Mouse (Mus musculus) midbrain, embryonic 13.5 days (tissue): Measurements from ENCODE around the gene Rnf17. TPM values are rescaled to one million over a fixed set of nuclear protein-coding genes. Genes with fewer than 3 reads are reported as not detected.

Source experiments
- ATAC-seq: fragments of 200-750 bp; cut with Nextera tagmentation; 2 replicates; pipeline ENCODE4 v1.8.0; 2017; ENCODE audit warnings: mild to moderate bottlenecking, moderate TSS enrichment, moderate library complexity
- H3K27ac ChIP-seq: fragments of 300-500 bp; sonication (generic); 2 replicates; pipeline ENCODE4 v1.5.1; 2015; ENCODE audit warnings: inconsistent platforms, mild to moderate bottlenecking, moderate library complexity
- H3K27me3 ChIP-seq: fragments of 300-500 bp; sonication (generic); 2 replicates; pipeline ENCODE4 v1.6.1; 2015; ENCODE audit warnings: mild to moderate bottlenecking, inconsistent platforms
- H3K36me3 ChIP-seq: fragments of 300-500 bp; sonication (generic); 2 replicates; pipeline ENCODE4 v1.6.1; 2015; ENCODE audit warnings: mild to moderate bottlenecking, inconsistent platforms
- H3K4me1 ChIP-seq: fragments of 300-500 bp; sonication (generic); replicated peaks from 2 replicates; pipeline ENCODE4 v1.6.1; 2015; ENCODE audit warnings: inconsistent platforms
- H3K4me2 ChIP-seq: fragments of 300-500 bp; sonication (generic); replicated peaks from 2 replicates; pipeline ENCODE4 v1.6.1; 2015; ENCODE audit warnings: moderate library complexity, mild to moderate bottlenecking, inconsistent platforms
- H3K4me3 ChIP-seq: fragments of 300-500 bp; sonication (generic); replicated peaks from 2 replicates; pipeline ENCODE4 v1.5.1; 2015; ENCODE audit warnings: mild to moderate bottlenecking, inconsistent platforms
- H3K9ac ChIP-seq: fragments of 300-500 bp; sonication (generic); replicated peaks from 2 replicates; pipeline ENCODE4 v1.6.1; 2015; ENCODE audit warnings: mild to moderate bottlenecking, inconsistent platforms
- H3K9me3 ChIP-seq: fragments of 300-500 bp; sonication (generic); 2 replicates; pipeline ENCODE4 v1.6.1; 2016; ENCODE audit warnings: mild to moderate bottlenecking, inconsistent platforms
- WGBS: fragments of 180-500 bp; shearing (Covaris S2); methylation state at CpG from one replicate; pipeline ENCODE4 v1.1.7; 2015; 5-methylcytosine and 5-hydroxymethylcytosine counted together
- polyA plus RNA-seq: library from polyadenylated mRNA; unstranded; fragments of >200 nt; fragmentation: Nextera tagmentation; extraction: Ambion mirVana; gene quantifications from 2 replicates; pipeline ENCODE4 v1.2.1, GENCODE M21; 2015

Rnf17 gene
- 1.3 and 1.7 TPM in 2 replicates for polyA plus RNA-seq

- peak within 1 kb of the TSS; percentile 32 for H3K4me2 ChIP-seq
- H3K27me3 ChIP-seq: no peaks in the 10 kb centered on the region
- H3K36me3 ChIP-seq: no peaks in the 10 kb centered on the region
- 68% methylated on average over 34 of the region's 34 CpGs for WGBS
- 0 out of 2 replicates have a peak within 1 kb of the TSS, but pooled peaks have one; percentile 5 for H3K4me3 ChIP-seq
- no peaks in the 10 kb centered on the region for H3K4me1 ChIP-seq
- ATAC-seq: no peak
- H3K27ac ChIP-seq: no peak within 1 kb of the TSS
- no peak within 1 kb of the TSS for H3K9ac ChIP-seq
- H3K9me3 ChIP-seq: no peaks in the 10 kb centered on the region
Measured at GRCm38 (mm10) chr14:56402311-56403071, at the start of gene Rnf17. Gene Rnf17, plus strand, starts transcription at chr14:56402581.

GRCm38 (mm10) chr14:56354803-56355202 is 47.6 kb upstream of the Rnf17 start:
- Histone ChIP-seq H3K27ac (no peak overlapping the region), H3K27me3 (no peaks in the 10 kb centered on the region), H3K9me3 (no peaks in the 10 kb centered on the region), H3K4me3 (no peak overlapping the region), H3K9ac (no peak overlapping the region), H3K36me3 (no peaks in the 10 kb centered on the region), H3K4me2 (no peak overlapping the region), H3K4me1 (no peaks in the 10 kb centered on the region)
- WGBS: 90% methylated on average over 3 of the region's 3 CpGs
- no peak for ATAC-seq

- Histone ChIP-seq H3K4me3 (no peak overlapping the region), H3K4me2 (no peak overlapping the region), H3K4me1 (no peaks in the 10 kb centered on the region), H3K9me3 (no peaks in the 10 kb centered on the region), H3K27ac (no peak overlapping the region), H3K36me3 (no peaks in the 10 kb centered on the region), H3K9ac (no peak overlapping the region), H3K27me3 (no peaks in the 10 kb centered on the region)
- no peak for ATAC-seq
- 85% methylated on average over 8 of the region's 8 CpGs for WGBS
Measured at GRCm38 (mm10) chr14:56355396-56355795, 47.0 kb upstream of the Rnf17 start.

GRCm38 (mm10) chr14:56356196-56356595 is 46.2 kb upstream of the Rnf17 start:
- ATAC-seq: no peak
- Histone ChIP-seq H3K36me3 (no peaks in the 10 kb centered on the region), H3K9ac (no peak overlapping the region), H3K9me3 (no peaks in the 10 kb centered on the region), H3K27me3 (no peaks in the 10 kb centered on the region), H3K27ac (no peak overlapping the region), H3K4me3 (no peak overlapping the region), H3K4me1 (no peaks in the 10 kb centered on the region), H3K4me2 (no peak overlapping the region)
- WGBS: 89% methylated on average over 6 of the region's 6 CpGs

GRCm38 (mm10) chr14:56358422-56358821 is 44.0 kb upstream of the Rnf17 start:
- no peaks in the 10 kb centered on the region for H3K9me3 ChIP-seq
- 82% methylated on average over 7 of the region's 7 CpGs for WGBS

GRCm38 (mm10) chr14:56359131-56359530 is 43.2 kb upstream of the Rnf17 start:
- H3K4me3 ChIP-seq: no peak overlapping the region
- H3K9ac ChIP-seq: no peak overlapping the region
- WGBS: 85% methylated on average over 6 of the region's 6 CpGs
- no peaks in the 10 kb centered on the region for H3K36me3 ChIP-seq
- H3K4me2 ChIP-seq: no peak overlapping the region
- H3K4me1 ChIP-seq: no peaks in the 10 kb centered on the region
- no peak for ATAC-seq
- H3K9me3 ChIP-seq: no peaks in the 10 kb centered on the region
- H3K27ac ChIP-seq: no peak overlapping the region
- peaks cover 18% of the 10 kb centered on the region for H3K27me3 ChIP-seq

More at GRCm38 (mm10) chr14:56358422-56358821, 44.0 kb upstream of the Rnf17 start:
- Histone ChIP-seq H3K4me1 (no peaks in the 10 kb centered on the region), H3K9ac (no peak overlapping the region), H3K27me3 (peaks cover 10% of the 10 kb centered on the region), H3K27ac (no peak overlapping the region), H3K36me3 (no peaks in the 10 kb centered on the region), H3K4me3 (no peak overlapping the region), H3K4me2 (no peak overlapping the region)
- no peak for ATAC-seq

GRCm38 (mm10) chr14:56364711-56365237 is 37.6 kb upstream of the Rnf17 start, which contains the start of gene Atp12a:
Gene Atp12a, plus strand, starts transcription at chr14:56365068.
- peak; percentile 43 for ATAC-seq
- WGBS: 2% methylated on average over 48 of the region's 48 CpGs
- peaks cover 58% of the 10 kb centered on the region for H3K27me3 ChIP-seq

DNA sequence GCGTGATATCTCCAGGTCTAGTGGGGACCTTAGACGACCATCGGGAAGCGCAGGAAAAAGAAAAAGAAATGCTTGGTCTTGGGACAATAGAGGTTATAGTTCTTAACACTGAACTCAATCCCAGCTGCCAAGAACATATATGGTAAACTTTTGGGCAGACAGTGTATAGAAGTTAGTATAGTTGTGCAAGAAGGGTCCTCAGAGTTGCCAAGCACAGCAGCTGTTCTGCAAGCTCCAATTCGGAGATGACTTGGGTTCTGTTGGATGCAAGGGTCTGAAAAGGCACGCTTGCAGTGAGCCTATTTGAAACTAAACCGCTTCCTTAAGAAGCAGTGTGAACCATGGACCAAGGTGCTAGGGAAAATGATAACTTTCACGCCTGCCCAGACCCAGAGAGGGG is 37.1 kb upstream of the Rnf17 start:
- peak overlapping the region; percentile 36 for H3K9ac ChIP-seq
- H3K27me3 ChIP-seq: peaks cover 58% of the 10 kb centered on the region
- ATAC-seq: no peak

More at GRCm38 (mm10) chr14:56364711-56365237, 37.6 kb upstream of the Rnf17 start, which contains the start of gene Atp12a:
- peak within 1 kb of the TSS; percentile 69 for H3K4me2 ChIP-seq
- H3K9me3 ChIP-seq: no peaks in the 10 kb centered on the region
- peaks cover 6% of the 10 kb centered on the region for H3K4me1 ChIP-seq
- H3K4me3 ChIP-seq: peak within 1 kb of the TSS; percentile 44
- peak within 1 kb of the TSS; percentile 36 for H3K9ac ChIP-seq
- no peak within 1 kb of the TSS for H3K27ac ChIP-seq
- no peaks in the 10 kb centered on the region for H3K36me3 ChIP-seq

GRCm38 (mm10) chr14:56366712-56367111 is 35.7 kb upstream of the Rnf17 start:
- ATAC-seq: no peak
- Histone ChIP-seq H3K27ac (no peak overlapping the region), H3K36me3 (no peaks in the 10 kb centered on the region), H3K4me2 (no peak overlapping the region), H3K9ac (no peak overlapping the region), H3K4me3 (no peak overlapping the region), H3K27me3 (peaks cover 57% of the 10 kb centered on the region), H3K4me1 (peaks cover 6% of the 10 kb centered on the region), H3K9me3 (no peaks in the 10 kb centered on the region)
- WGBS: 48% methylated on average over 15 of the region's 15 CpGs

More for the DNA sequence above, 37.1 kb upstream of the Rnf17 start:
- Histone ChIP-seq H3K36me3 (no peaks in the 10 kb centered on the region), H3K27ac (no peak overlapping the region), H3K9me3 (no peaks in the 10 kb centered on the region), H3K4me1 (peaks cover 6% of the 10 kb centered on the region), H3K4me3 (peak overlapping the region; percentile 44), H3K4me2 (peak overlapping the region; percentile 69)
- 33% methylated on average over 8 of the region's 8 CpGs for WGBS

GRCm38 (mm10) chr14:56368834-56369233 is 33.5 kb upstream of the Rnf17 start:
- no peak for ATAC-seq
- 55% methylated on average over 3 of the region's 3 CpGs for WGBS
- Histone ChIP-seq H3K4me1 (peaks cover 6% of the 10 kb centered on the region), H3K27ac (no peak overlapping the region), H3K36me3 (no peaks in the 10 kb centered on the region), H3K9ac (no peak overlapping the region), H3K27me3 (peaks cover 43% of the 10 kb centered on the region), H3K4me2 (no peak overlapping the region), H3K4me3 (no peak overlapping the region), H3K9me3 (no peaks in the 10 kb centered on the region)

DNA sequence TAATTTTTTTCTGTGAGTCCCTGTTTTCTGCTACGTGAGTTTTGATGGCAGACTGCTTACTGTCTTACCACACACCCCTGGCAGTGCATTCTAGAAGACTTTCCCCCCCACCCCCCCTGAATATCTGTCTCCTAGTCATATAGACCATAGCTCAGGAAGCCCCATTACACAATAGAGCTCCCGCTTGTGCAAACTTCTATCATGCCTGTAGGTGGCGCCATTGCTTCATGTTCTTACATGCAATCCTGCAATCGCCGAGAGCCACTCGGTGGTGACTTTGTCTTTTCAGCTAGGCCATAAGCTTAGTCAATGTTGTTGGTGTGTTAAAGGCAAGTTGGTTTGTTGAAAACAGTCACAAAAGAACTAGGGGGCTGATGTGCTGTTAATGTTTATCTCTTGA is 26.6 kb upstream of the Rnf17 start:
- Histone ChIP-seq H3K27ac (no peak overlapping the region), H3K4me3 (no peak overlapping the region), H3K27me3 (no peaks in the 10 kb centered on the region), H3K9ac (no peak overlapping the region), H3K4me2 (no peak overlapping the region), H3K4me1 (no peaks in the 10 kb centered on the region), H3K36me3 (no peaks in the 10 kb centered on the region), H3K9me3 (no peaks in the 10 kb centered on the region)
- under 1% methylated on average over 6 of the region's 6 CpGs for WGBS
- ATAC-seq: peak; percentile 81

GRCm38 (mm10) chr14:56377745-56378144 is 24.6 kb upstream of the Rnf17 start:
- H3K9me3 ChIP-seq: no peaks in the 10 kb centered on the region

More at GRCm38 (mm10) chr14:56377745-56378144, 24.6 kb upstream of the Rnf17 start:
- ATAC-seq: no peak
- no peaks in the 10 kb centered on the region for H3K36me3 ChIP-seq
- no peaks in the 10 kb centered on the region for H3K27me3 ChIP-seq
- H3K27ac ChIP-seq: no peak overlapping the region
- no peak overlapping the region for H3K4me2 ChIP-seq
- H3K4me3 ChIP-seq: no peak overlapping the region
- no peak overlapping the region for H3K9ac ChIP-seq
- H3K4me1 ChIP-seq: no peaks in the 10 kb centered on the region
